Mouse (Mus musculus) ES-Bruce4 (cell line): Measurements from ENCODE around the gene Rps7. TPM values are rescaled to one million over a fixed set of nuclear protein-coding genes. Genes with fewer than 3 reads are reported as not detected.

Source experiments
- H3K27ac ChIP-seq: 2 replicates; pipeline ENCODE4 v1.5.1; 2012; ENCODE audit warnings: low read length, inconsistent platforms; ENCODE audit not compliant: insufficient read depth
- H3K27me3 ChIP-seq: 2 replicates; pipeline ENCODE4 v1.6.1; 2012; ENCODE audit warnings: mild to moderate bottlenecking, low read length, inconsistent platforms; ENCODE audit not compliant: control insufficient read depth, poor library complexity, insufficient read depth, severe bottlenecking
- H3K36me3 ChIP-seq: 2 replicates; pipeline ENCODE4 v1.6.1; 2012; ENCODE audit warnings: inconsistent platforms, mild to moderate bottlenecking, low read length, moderate library complexity; ENCODE audit not compliant: control insufficient read depth, poor library complexity, insufficient read depth, severe bottlenecking
- H3K4me1 ChIP-seq: one replicate; pipeline ENCODE4 v1.8.1; 2011; ENCODE audit warnings: low read length; ENCODE audit not compliant: control insufficient read depth, insufficient read depth
- H3K4me3 ChIP-seq: 2 replicates; pipeline ENCODE4 v1.5.1; 2011; ENCODE audit warnings: low read depth, mild to moderate bottlenecking, low read length
- H3K9ac ChIP-seq: 2 replicates; pipeline ENCODE4 v1.6.1; 2012; ENCODE audit warnings: low read depth, mild to moderate bottlenecking, inconsistent platforms; ENCODE audit not compliant: poor library complexity, severe bottlenecking
- H3K9me3 ChIP-seq: replicated peaks from 2 replicates; pipeline ENCODE4 v1.6.1; 2012; ENCODE audit warnings: mild to moderate bottlenecking, low read length, inconsistent platforms; ENCODE audit not compliant: control insufficient read depth, poor library complexity, insufficient read depth, severe bottlenecking
- CTCF ChIP-seq: IDR thresholded peaks from one replicate; pipeline ENCODE4 v1.8.1; 2011; ENCODE audit warnings: low read depth, low read length
- EP300 ChIP-seq: IDR thresholded peaks from 2 replicates; pipeline ENCODE4 v1.6.1; 2011; ENCODE audit warnings: low read depth, low read length; ENCODE audit not compliant: insufficient read depth
- POLR2A ChIP-seq: IDR thresholded peaks from one replicate; pipeline ENCODE4 v1.8.1; 2011; ENCODE audit warnings: low read length; ENCODE audit not compliant: insufficient read depth
- polyA plus RNA-seq: library from polyadenylated mRNA; stranded (reverse); fragments of >200 nt; gene quantifications from 2 replicates; pipeline ENCODE4 v1.2.4, GENCODE M21; 2011; ENCODE audit warnings: low read depth; ENCODE audit not compliant: missing spikeins, insufficient read depth, insufficient read length

Rps7 gene
- polyA plus RNA-seq, 1 experiment: 1,139 TPM

- peak overlapping the region; percentile 52 for H3K4me3 ChIP-seq
- H3K9me3 ChIP-seq: no peaks in the 10 kb centered on the region
- no peak overlapping the region for H3K27ac ChIP-seq
- H3K9ac ChIP-seq: peak overlapping the region; percentile 5; the same call in 1 of the 2 replicates
- H3K36me3 ChIP-seq: no peaks in the 10 kb centered on the region
- TF ChIP-seq CTCF: no peak
- no peak for TF ChIP-seq EP300
- no peak for TF ChIP-seq POLR2A
- H3K27me3 ChIP-seq: no peaks in the 10 kb centered on the region
- H3K4me1 ChIP-seq: no peaks in the 10 kb centered on the region
These were observed 28.0 kb downstream of the Rps7 start for GRCm38 (mm10) chr12:28607546-28608305.

- no peak overlapping the region for H3K4me3 ChIP-seq
- no peaks in the 10 kb centered on the region for H3K36me3 ChIP-seq
- no peak for TF ChIP-seq EP300
- no peak for TF ChIP-seq CTCF
- no peak for TF ChIP-seq POLR2A
- no peak overlapping the region for H3K27ac ChIP-seq
- H3K4me1 ChIP-seq: peaks cover 2% of the 10 kb centered on the region
- H3K27me3 ChIP-seq: no peaks in the 10 kb centered on the region
- H3K9ac ChIP-seq: no peak overlapping the region
- no peaks in the 10 kb centered on the region for H3K9me3 ChIP-seq
These were observed 32.3 kb downstream of the Rps7 start for GRCm38 (mm10) chr12:28603494-28603893.

GRCm38 (mm10) chr12:28602259-28602658 lies 33.5 kb downstream of the Rps7 start:
- Histone ChIP-seq H3K4me1 (peaks cover 2% of the 10 kb centered on the region), H3K27ac (no peak overlapping the region), H3K36me3 (no peaks in the 10 kb centered on the region), H3K4me3 (no peak overlapping the region), H3K27me3 (no peaks in the 10 kb centered on the region), H3K9me3 (no peaks in the 10 kb centered on the region), H3K9ac (no peak overlapping the region)
- TF ChIP-seq CTCF (no peak), POLR2A (no peak), EP300 (no peak)

- Histone ChIP-seq H3K9ac (no peak overlapping the region), H3K4me1 (peaks cover 2% of the 10 kb centered on the region), H3K27me3 (no peaks in the 10 kb centered on the region), H3K4me3 (no peak overlapping the region), H3K36me3 (no peaks in the 10 kb centered on the region), H3K9me3 (no peaks in the 10 kb centered on the region), H3K27ac (no peak overlapping the region)
- TF ChIP-seq CTCF: no peak
- no peak for TF ChIP-seq POLR2A
- TF ChIP-seq EP300: no peak
These were observed 37.2 kb downstream of the Rps7 start for GRCm38 (mm10) chr12:28598526-28598991.

GRCm38 (mm10) chr12:28598110-28598509 lies 37.6 kb downstream of the Rps7 start:
- TF ChIP-seq EP300 (no peak), POLR2A (no peak), CTCF (no peak)
- no peaks in the 10 kb centered on the region for H3K27me3 ChIP-seq
- no peaks in the 10 kb centered on the region for H3K36me3 ChIP-seq
- no peak overlapping the region for H3K27ac ChIP-seq
- no peaks in the 10 kb centered on the region for H3K9me3 ChIP-seq
- H3K4me3 ChIP-seq: no peak overlapping the region
- H3K4me1 ChIP-seq: peaks cover 2% of the 10 kb centered on the region
- H3K9ac ChIP-seq: no peak overlapping the region

- no peak overlapping the region for H3K27ac ChIP-seq
- no peaks in the 10 kb centered on the region for H3K27me3 ChIP-seq
- peaks cover 2% of the 10 kb centered on the region for H3K4me1 ChIP-seq
- H3K4me3 ChIP-seq: no peak overlapping the region
- no peak overlapping the region for H3K9ac ChIP-seq
- H3K36me3 ChIP-seq: no peaks in the 10 kb centered on the region
- no peaks in the 10 kb centered on the region for H3K9me3 ChIP-seq
- TF ChIP-seq CTCF (no peak), POLR2A (no peak)
These were observed 38.1 kb downstream of the Rps7 start for GRCm38 (mm10) chr12:28597699-28598098.
